Mouse (Mus musculus): ENCODE results near the gene Plekhd1.

Gene Plekhd1

DNA sequence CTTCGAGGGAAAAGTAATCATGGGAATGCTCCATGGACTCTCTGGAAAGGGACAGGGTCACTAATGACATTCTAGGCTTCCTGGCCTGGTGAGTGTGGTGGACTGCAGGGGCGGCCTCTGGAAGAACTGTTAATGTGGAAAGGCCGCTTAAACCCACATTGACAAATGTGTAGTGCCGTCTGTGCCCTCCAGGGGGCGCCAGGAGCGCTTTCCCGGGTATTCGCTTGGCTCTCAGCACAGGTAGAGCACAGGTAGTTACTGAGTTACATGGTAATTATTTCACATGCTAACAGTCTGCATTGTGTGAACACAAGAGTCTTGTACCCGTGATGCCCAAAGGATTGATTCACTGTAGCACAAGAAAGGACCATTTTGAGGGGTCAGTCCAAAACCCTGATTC is 47.1 kb downstream of the Plekhd1 start:
- in situ Hi-C loops (cut with MboI; ENCODE audit: unreplicated experiment in 2 of 2): no loop called here

GRCm38 (mm10) chr12:80744614-80745013 is 52.2 kb downstream of the Plekhd1 start:
- in situ Hi-C loops (cut with MboI; ENCODE audit: unreplicated experiment in 2 of 2): loop anchor here in 1 of 2 experiments (10.0 kb wide), 1 partner anchor 1400 kb away; no protein-coding TSS in a partner anchor

- in situ Hi-C loops (cut with MboI; ENCODE audit: unreplicated experiment in 2 of 2): loop anchor here in 1 of 2 experiments (10.0 kb wide), 1 partner anchor 1401 kb away; no protein-coding TSS in a partner anchor
These were observed 53.8 kb downstream of the Plekhd1 start for GRCm38 (mm10) chr12:80746031-80746813.

DNA sequence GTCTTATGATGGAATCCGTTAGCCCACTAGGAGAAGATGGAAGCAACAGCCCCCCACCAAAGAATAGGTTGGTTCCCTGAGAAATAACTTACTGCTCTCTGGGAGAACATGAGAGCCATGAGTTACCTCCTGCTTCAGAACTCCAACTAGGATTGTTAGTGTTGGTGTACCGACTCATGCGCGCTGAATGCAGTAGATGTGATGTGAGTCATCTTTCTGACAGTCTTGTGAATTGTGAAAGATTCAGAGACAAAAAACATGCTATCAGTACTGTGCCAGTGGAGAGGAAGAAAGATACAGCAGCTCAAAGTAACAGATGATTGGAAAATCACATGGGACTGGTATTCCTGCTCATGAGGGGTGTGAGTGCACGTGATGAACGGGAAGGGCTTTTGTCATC is 59.2 kb downstream of the Plekhd1 start:
- in situ Hi-C loops (cut with MboI; ENCODE audit: unreplicated experiment in 2 of 2): loop anchor here in 1 of 2 experiments (25.0 kb wide), 1 partner anchor 661 kb away; the partner anchor contains the start of gene Adam4

- in situ Hi-C loops (cut with MboI; ENCODE audit: unreplicated experiment in 2 of 2): loop anchor here in 1 of 2 experiments (25.0 kb wide), 1 partner anchor 654 kb away; the partner anchor contains the start of gene Adam4
These were observed 65.6 kb downstream of the Plekhd1 start for GRCm38 (mm10) chr12:80757751-80758558.

DNA sequence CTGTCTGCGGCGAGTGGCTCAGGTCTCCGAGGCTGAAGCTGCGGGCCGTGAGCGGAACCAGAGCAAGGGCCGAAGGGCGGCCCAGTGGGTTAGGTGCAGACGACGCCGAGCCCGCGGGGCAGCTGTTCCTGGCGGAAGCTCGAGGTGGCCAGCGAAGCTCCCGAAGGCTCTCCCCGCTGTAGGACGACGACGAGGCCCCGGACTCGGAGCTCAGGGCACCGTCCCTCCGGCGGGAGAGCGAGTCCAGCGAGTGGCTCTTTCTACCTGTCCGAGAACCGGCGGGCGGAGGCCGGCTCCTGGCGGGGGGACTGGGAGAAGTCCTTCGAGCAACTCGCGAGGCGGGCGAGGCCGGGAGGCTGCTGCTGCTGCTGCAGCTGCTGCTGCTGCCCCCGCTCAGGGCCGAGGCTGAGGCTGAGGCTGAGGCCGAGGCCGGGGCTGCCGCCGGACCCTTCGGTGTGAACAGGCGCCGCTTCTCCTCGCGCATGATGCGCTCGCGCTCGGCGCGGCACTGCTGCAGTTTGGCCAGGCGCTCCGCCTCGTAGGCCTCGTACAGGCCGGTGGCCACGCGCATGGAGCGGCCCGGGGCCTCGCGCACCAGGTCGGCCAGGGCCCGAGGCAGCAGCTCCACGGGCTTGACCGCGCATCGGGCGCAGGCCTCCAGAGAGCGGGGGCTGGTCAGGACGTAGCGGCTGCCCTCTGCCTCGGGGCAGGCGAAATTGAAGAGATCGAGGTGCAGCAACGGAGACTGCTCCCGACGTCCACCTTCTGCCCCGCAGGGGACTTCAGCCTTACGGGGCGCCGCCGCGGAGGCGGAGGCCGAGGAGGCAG is 66.4 kb downstream of the Plekhd1 start:
- in situ Hi-C loops (cut with MboI; ENCODE audit: unreplicated experiment in 2 of 2): loop anchor here in 1 of 2 experiments (25.0 kb wide), 1 partner anchor 654 kb away; the partner anchor contains the start of gene Adam4

- in situ Hi-C loops (cut with MboI; ENCODE audit: unreplicated experiment in 2 of 2): loop anchor here in 1 of 2 experiments (25.0 kb wide), 1 partner anchor 653 kb away; the partner anchor contains the start of gene Adam4
These were observed 67.0 kb downstream of the Plekhd1 start for GRCm38 (mm10) chr12:80759387-80759712.

GRCm38 (mm10) chr12:80759713-80760395 is 67.5 kb downstream of the Plekhd1 start:
- in situ Hi-C loops (cut with MboI; ENCODE audit: unreplicated experiment in 2 of 2): loop anchor here (5.0 to 25.0 kb wide), 3 partner anchors 425 to 652 kb away; partner anchors contain the start of gene Adam4 (in 1 of the 2)

DNA sequence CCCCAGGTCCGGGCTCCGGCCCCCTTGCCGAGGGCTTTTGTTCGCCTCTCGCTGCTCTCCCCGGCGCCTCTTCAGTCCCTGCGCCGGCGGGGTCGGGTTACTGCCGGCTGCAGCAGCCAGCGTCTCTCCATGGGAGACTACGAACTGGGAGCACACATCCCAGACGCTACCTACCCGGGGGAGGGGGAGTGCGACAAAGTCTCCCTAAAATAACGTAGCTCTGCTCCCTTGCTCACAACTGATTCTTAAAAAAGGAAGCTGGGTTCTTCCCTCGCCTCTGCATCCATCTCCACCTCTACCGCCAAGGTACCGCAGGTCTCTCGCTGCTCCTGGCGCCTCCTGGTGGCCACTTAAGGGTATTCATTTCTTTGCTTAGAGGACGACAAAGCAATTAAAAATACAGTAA is 68.0 kb downstream of the Plekhd1 start, which contains the start of gene Ccdc177:
Ccdc177 (minus strand) TSS at position 292 of the 406 bp plus-strand sequence.
- in situ Hi-C loops (cut with MboI; ENCODE audit: unreplicated experiment in 2 of 2): loop anchor here (5.0 to 25.0 kb wide), 3 partner anchors 424 to 652 kb away; partner anchors contain the start of gene Adam4 (in 1 of the 2)

DNA sequence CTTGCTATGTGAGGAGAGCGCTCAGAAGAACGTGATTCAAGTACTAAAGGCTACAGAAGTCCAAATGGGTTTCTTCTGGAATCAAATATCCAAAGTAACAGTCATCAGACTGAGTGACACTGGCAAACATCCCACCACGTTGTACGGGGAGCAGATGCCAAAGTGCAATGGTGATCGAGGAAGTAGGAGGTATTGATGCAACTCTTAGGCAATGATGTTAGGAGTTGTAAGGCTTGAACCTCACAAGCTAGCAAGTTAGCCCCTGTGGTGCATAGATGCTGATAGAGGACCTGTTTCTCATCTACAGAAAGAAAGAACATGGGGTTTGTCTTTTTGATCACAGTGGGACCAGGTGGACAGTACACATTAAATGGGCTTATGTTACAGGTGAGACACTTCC is 70.6 kb downstream of the Plekhd1 start:
- in situ Hi-C loops (cut with MboI; ENCODE audit: unreplicated experiment in 2 of 2): loop anchor here (5.0 to 25.0 kb wide), 3 partner anchors 422 to 649 kb away; partner anchors contain the start of gene Adam4 (in 1 of the 2)

- in situ Hi-C loops (cut with MboI; ENCODE audit: unreplicated experiment in 2 of 2): loop anchor here (5.0 to 25.0 kb wide), 3 partner anchors 421 to 648 kb away; partner anchors contain the start of gene Adam4 (in 1 of the 2)
These were observed 71.7 kb downstream of the Plekhd1 start for GRCm38 (mm10) chr12:80764116-80764515.

- in situ Hi-C loops (cut with MboI; ENCODE audit: unreplicated experiment in 2 of 2): loop anchor here (5.0 to 25.0 kb wide), 3 partner anchors 123 to 643 kb away; partner anchors contain the start of gene Adam4 (in 1 of the 2)
These were observed 77.3 kb downstream of the Plekhd1 start for GRCm38 (mm10) chr12:80769697-80770096.

Data from v-Abl transformed pro-B cells (cell line).